Mouse (Mus musculus): ENCODE data around the gene Tmem132d. TPM values are rescaled to one million over a fixed set of nuclear protein-coding genes. Genes with fewer than 3 reads are reported as not detected.

Gene Tmem132d
- 10 to 100 TPM; 16.8 to 17.9 TPM for total RNA-seq (2021)
- long read RNA-seq, experiment 1, full-length matches to known transcripts: 3 of 7 reads
- long read RNA-seq, experiment 1, partial matches to known transcripts: 1 of 7 reads
- long read RNA-seq, experiment 1, other reads (novel, unspliced or antisense): 3 of 7 reads
- long read RNA-seq, experiment 2, full-length matches to known transcripts: 7 of 10 reads
- long read RNA-seq, experiment 2, partial matches to known transcripts: 2 of 10 reads
- long read RNA-seq, experiment 2, other reads (novel, unspliced or antisense): 1 of 10 reads

DNA sequence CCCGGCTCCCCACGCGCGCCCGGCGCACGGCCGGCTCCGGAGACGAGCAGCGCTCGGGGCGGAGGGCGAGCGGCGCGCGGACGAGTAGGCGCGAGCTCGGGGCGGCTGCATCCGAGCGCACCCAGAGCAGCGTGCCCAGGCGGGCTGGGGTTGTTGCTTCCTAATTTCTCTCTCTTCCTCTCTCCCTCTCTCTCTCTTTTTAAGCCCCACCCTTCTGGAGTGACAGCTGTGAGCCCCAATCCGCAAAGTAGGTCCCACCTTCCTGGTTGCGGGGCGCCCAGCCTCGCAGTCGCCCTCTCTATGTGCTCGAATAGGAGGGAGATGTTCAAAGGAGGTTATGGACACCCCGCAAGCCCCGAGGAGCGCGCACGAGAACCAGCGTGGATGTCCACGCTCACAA, at the start of gene Tmem132d:
Tmem132d (minus strand) TSS at position 162 of the 400 bp plus-strand sequence.
- Histone ChIP-seq H3K27ac (peak within 1 kb of the TSS; percentile 23; the same call in 1 of the 2 replicates), H3K4me3 (peak within 1 kb of the TSS; percentile 58)
- TF ChIP-seq CTCF (conservative IDR thresholded peaks at IDR 0.05): no peak
- DNase-seq (ENCODE audit: low spot score in 2 of 2): peak; percentile 66 to 71

DNA sequence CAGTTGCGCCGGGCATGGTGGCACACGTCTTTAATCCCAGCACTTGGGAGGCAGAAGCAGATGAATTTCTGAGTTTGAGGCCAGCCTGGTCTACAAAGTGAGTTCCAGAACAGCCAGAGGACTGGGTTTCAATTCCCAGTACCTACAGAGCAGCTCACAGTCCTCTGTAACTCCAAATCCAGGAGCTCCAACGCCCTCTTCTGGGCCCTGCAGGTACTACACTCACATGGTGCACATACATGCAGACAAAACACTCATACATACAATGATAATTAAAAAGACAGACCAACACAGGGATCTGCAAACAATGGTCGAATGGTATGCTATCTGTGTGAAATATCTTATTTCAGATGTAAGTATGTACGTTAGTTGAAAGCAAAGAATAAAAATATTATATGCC, 47.9 kb upstream of the Tmem132d start:
- H3K4me3 ChIP-seq: no peak overlapping the region
- H3K27ac ChIP-seq: no peak overlapping the region
- no peak for DNase-seq (ENCODE audit: low spot score in 2 of 2)
- peak; percentile 38 for TF ChIP-seq CTCF (conservative IDR thresholded peaks at IDR 0.05)

DNA sequence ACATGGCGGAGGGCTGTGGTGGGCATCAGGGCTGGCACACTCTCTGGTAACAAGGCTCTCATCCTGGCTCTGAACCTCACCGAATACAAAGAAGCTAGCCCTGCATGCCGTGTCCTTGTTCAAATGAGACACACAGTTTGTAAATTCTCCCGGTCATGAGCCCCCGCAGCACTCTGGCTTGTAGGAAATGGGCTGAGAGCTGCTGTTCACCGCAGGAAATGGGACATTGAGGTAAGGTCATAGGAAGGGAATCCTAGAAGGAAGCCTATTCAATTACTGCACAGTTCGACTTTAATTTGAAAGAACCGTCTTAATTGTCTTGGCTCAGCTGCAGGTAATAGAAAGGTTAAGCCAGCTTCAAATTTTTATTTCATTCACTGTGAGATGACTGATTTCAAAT, 42.5 kb upstream of the Tmem132d start:
- no peak for TF ChIP-seq CTCF (conservative IDR thresholded peaks at IDR 0.05)
- no peak for DNase-seq (ENCODE audit: low spot score in 2 of 2)
- no peak overlapping the region for H3K4me3 ChIP-seq
- H3K27ac ChIP-seq: no peak overlapping the region

DNA sequence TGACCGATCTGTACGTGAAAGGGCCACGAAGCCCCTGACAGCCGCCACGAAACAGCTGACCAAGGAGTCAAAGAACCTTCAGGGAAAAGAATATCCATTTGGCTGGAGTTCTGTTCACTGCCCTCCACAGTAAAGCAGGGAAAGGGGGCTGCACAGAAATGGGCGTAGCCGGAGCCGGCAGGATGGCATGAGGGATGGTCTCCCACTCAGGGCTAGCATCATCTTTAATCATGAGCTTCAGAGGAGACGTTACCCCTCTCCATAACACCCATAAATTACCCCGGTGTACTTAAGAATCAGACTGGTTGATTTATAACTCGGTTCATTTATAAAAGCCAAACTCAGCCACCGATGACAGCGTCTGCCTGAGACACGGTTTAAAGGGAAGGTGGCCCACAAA, 36.9 kb upstream of the Tmem132d start:
- TF ChIP-seq CTCF (conservative IDR thresholded peaks at IDR 0.05): no peak
- no peak for DNase-seq (ENCODE audit: low spot score in 2 of 2)
- Histone ChIP-seq H3K27ac (no peak overlapping the region), H3K4me3 (no peak overlapping the region)

DNA sequence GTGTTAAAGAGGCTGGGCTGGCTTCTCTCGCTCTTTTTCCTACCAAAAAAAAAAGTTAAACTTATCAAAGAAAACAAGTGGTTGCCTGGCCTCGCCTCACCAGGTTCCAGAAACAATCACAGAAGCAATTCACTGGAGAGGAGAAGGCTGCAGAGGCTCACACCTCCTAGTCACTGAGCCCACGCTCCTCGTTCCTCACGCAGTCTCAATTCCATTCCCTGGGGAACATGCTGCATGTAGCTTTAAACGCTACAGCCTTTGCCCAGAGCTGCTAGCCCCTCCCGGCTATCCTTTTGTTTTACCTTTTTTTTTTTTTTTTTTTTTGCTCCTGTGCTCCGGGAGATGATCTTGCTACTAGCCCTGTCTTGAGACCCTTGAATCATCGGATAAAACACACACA, 31.6 kb upstream of the Tmem132d start:
- no peak for TF ChIP-seq CTCF (conservative IDR thresholded peaks at IDR 0.05)
- Histone ChIP-seq H3K27ac (no peak overlapping the region), H3K4me3 (no peak overlapping the region)
- no peak for DNase-seq (ENCODE audit: low spot score in 2 of 2)

DNA sequence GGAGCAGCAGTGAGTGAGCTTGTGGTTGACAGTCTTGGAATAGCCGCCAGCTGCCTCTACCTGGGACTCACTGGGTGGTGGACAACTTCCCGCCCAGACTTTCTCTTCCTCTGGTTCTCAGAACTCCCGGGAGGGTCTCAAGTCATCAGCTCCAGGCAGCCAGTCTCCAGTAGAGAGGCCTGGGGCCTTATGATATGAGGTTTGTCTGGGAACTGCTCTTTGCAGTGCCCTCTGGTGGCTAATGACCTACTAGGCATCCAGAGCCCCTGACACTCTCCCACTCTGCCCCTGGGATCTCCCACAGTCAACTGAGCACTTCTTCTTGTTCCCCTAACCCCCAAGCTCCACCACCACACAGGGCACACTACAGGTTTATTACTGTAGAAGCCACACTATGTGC, 27.7 kb upstream of the Tmem132d start:
- no peak for DNase-seq (ENCODE audit: low spot score in 2 of 2)
- peak; percentile 69 for TF ChIP-seq CTCF (conservative IDR thresholded peaks at IDR 0.05)
- H3K27ac ChIP-seq: no peak overlapping the region

DNA sequence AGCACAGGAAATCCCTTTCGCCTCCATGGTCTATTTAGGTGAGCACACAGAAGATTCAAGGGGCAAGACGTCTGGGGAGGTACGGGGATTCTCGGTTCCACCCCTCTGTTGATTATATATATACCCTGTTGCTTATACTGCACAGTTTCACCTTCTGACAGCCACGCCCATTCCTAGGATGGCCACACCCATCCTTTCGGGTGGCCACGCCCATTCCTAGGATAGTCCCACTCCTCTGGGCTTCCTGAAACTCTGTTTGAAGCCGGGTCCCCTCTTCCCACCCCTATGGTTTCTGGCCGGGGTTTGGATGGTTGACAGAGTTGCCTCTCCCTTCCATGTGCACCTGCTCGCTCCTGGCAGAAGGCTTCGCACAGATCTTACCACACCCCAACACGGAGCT, 22.9 kb upstream of the Tmem132d start:
- DNase-seq (ENCODE audit: low spot score in 2 of 2): no peak
- H3K4me3 ChIP-seq: no peak overlapping the region
- no peak for TF ChIP-seq CTCF (conservative IDR thresholded peaks at IDR 0.05)
- H3K27ac ChIP-seq: no peak overlapping the region

More for the DNA sequence above, 27.7 kb upstream of the Tmem132d start:
- no peak overlapping the region for H3K4me3 ChIP-seq

DNA sequence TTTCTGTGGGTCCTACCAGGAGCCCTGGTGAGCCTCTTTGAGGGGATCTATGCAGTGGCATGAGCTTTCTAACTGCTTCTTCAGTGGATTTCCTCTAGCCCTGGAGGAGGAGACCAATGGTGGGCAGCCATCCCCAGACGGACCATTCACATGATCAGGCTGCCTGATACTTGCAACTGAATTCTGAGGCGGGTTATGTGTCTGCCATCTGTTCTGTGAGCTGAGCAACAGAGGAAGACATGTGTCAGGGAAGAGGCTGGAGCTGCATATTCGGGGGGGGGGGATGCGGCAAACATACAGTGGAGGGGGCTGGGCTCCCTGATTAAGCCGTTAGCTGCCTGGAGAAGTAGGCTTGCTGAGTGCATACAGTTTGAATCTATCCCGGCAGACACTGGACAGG, 19.3 kb upstream of the Tmem132d start:
- H3K27ac ChIP-seq: no peak overlapping the region; the same call in 1 of the 2 replicates
- H3K4me3 ChIP-seq: no peak overlapping the region
- peak in 1 of 2 experiments; percentile 29 for DNase-seq (ENCODE audit: low spot score in 2 of 2)
- no peak for TF ChIP-seq CTCF (conservative IDR thresholded peaks at IDR 0.05)

DNA sequence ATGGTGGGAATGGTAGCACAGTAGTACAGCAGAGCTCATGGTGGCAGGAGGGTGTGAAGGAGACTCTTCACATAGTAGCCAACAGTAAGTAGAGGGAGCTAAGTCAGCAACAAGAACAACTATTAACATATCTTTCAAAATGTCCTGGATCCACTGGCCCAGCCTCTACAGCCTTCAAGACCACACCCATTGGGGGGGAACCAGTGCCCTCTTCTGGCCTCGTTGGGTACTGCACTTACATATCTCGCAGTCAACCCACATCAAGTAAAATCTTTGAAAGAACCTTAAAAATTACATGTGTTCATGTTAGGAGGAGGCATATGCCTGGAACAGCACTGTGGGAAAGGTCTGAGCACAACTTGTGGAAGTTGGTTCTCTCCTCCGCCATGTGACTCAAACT, 17.9 kb upstream of the Tmem132d start:
- H3K4me3 ChIP-seq: no peak overlapping the region
- no peak overlapping the region for H3K27ac ChIP-seq
- DNase-seq (ENCODE audit: low spot score in 2 of 2): no peak
- peak; percentile 72 for TF ChIP-seq CTCF (conservative IDR thresholded peaks at IDR 0.05)

DNA sequence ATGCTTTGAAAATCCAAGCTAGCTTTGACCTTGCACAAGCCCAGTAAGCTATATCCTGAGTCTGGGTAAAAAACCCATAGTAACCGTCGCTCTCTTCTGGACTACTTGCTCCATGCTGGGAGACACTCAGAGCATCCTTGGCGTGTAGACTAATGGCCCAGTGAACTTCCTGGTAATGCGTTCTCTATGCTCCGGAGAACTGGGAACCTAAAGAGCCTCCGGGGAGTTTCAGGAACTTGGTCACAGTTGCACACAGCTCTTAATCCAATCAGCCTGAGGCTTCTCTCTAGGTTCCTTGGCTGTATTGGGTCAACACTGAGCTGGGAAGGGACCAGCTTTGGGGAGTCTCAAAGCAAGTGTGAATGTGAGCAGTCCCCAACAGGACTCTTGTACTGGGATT, 12.0 kb upstream of the Tmem132d start:
- DNase-seq (ENCODE audit: low spot score in 2 of 2): no peak
- TF ChIP-seq CTCF (conservative IDR thresholded peaks at IDR 0.05): no peak
- no peak overlapping the region for H3K27ac ChIP-seq

DNA sequence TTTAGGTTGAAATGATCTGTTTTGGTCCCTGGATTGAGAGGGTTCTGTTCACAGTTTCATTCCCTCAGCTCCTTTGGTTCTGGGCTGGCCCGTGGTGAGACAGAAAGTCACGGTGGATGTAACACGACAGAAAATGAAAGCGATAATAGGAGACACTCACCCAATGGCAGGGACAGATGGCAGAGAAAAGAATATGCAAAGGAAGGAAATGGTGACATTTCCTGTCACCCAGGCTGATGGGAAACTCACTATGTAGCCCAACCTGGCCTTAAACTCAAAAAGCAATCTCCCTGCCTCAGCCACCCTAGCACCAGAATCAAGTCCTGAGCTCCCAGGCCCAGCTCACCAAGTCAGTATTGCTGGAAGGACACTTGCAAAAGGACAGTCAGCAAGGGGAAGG, 11.0 kb upstream of the Tmem132d start:
- Histone ChIP-seq H3K27ac (no peak overlapping the region), H3K4me3 (peak overlapping the region; percentile 13; the same call in 1 of the 2 replicates)
- no peak for DNase-seq (ENCODE audit: low spot score in 2 of 2)
- TF ChIP-seq CTCF (conservative IDR thresholded peaks at IDR 0.05): no peak

More for the DNA sequence above, 12.0 kb upstream of the Tmem132d start:
- H3K4me3 ChIP-seq: no peak overlapping the region

DNA sequence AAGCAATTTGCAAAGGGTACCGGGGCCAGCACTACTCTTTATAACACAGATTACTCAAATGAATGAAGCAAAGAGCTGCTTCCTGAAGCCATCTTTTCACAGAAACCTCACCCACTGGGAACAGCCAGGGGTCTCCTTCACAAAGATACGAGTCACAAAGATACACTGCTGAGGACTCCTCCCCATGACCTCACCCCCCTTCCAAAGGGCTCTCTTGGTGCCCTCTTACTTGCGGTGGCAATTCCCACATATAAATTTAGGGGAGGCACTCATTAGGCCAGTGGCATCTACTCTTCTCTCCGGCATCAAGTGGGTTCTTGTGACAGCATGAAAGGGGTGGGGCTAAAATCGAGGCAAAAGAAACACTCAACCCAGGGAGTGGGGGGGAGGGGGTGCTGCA, 8.2 kb upstream of the Tmem132d start:
- no peak overlapping the region for H3K4me3 ChIP-seq
- H3K27ac ChIP-seq: no peak overlapping the region
- TF ChIP-seq CTCF (conservative IDR thresholded peaks at IDR 0.05): no peak
- no peak for DNase-seq (ENCODE audit: low spot score in 2 of 2)

DNA sequence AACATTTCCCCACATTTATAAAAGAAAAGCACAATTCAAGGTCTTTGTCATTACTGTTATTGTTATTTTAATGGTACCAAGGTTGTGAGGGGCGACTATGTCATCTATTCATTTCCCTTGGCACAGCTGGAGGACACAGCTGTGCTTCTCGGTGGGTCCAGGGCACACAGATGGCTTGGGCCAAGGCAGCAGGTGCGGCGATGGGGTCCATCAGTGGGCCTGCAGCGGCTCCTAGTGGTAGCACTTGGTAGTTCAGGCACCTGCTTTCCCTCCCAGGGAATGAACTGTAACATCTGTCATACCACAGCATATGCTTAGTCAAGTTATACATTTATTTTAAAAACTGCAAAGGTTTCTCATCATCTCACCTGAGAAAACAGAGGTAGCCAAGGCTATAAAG, 7.0 kb upstream of the Tmem132d start:
- H3K4me3 ChIP-seq: no peak overlapping the region
- DNase-seq (ENCODE audit: low spot score in 2 of 2): peak in 1 of 2 experiments; percentile 72
- H3K27ac ChIP-seq: no peak overlapping the region
- TF ChIP-seq CTCF (conservative IDR thresholded peaks at IDR 0.05): peak; percentile 98

DNA sequence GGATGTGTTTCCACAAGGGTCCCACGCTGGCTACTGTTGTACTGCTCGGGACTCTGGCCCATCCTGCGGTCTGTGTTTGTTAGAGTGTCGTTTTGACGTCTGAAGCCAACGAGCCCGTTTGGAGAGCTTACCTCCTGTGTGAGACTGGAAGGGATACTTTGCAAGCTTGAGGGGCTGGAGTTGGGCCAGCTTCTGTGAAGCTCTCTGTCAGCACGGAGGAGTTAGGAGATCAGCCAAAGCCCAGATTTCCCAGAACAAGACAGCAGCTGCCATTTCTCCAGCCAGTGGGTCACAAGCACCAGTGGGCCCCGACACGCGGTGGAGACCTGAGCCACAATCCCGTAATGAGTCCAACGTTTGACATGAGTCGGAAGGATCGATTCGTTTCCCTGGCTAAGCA, 5.2 kb upstream of the Tmem132d start:
- Histone ChIP-seq H3K4me3 (no peak overlapping the region), H3K27ac (no peak overlapping the region)
- no peak for TF ChIP-seq CTCF (conservative IDR thresholded peaks at IDR 0.05)
- DNase-seq (ENCODE audit: low spot score in 2 of 2): no peak

All from layer of hippocampus, adult 2 months (tissue).